Mouse (Mus musculus) spleen, adult 2 months (tissue): ENCODE data around the gene Galnt6.

Source experiments
- CTCF ChIP-seq: fragments of 200-500 bp; IDR thresholded peaks from 2 replicates; pipeline ENCODE4 v1.5.1; 2011; ENCODE audit warnings: mild to moderate bottlenecking, inconsistent platforms; ENCODE audit not compliant: insufficient read depth, insufficient read length, insufficient replicate concordance; ENCODE audit errors: extremely low read depth
- POLR2A ChIP-seq: fragments of 200-500 bp; IDR thresholded peaks from 2 replicates; pipeline ENCODE4 v1.6.1; 2011; ENCODE audit warnings: low read depth, low read length, inconsistent platforms

GRCm38 (mm10) chr15:100737667-100738066 is 8.5 kb upstream of the Galnt6 start:
- TF ChIP-seq POLR2A = no peak
- TF ChIP-seq CTCF = no peak
